Mouse (Mus musculus): ENCODE data around the gene Mtor. TPM values are rescaled to one million over a fixed set of nuclear protein-coding genes. Genes with fewer than 3 reads are reported as not detected.

Gene Mtor
- 10.7 and 13.2 TPM in 2 replicates for polyA plus RNA-seq (2012)

DNA sequence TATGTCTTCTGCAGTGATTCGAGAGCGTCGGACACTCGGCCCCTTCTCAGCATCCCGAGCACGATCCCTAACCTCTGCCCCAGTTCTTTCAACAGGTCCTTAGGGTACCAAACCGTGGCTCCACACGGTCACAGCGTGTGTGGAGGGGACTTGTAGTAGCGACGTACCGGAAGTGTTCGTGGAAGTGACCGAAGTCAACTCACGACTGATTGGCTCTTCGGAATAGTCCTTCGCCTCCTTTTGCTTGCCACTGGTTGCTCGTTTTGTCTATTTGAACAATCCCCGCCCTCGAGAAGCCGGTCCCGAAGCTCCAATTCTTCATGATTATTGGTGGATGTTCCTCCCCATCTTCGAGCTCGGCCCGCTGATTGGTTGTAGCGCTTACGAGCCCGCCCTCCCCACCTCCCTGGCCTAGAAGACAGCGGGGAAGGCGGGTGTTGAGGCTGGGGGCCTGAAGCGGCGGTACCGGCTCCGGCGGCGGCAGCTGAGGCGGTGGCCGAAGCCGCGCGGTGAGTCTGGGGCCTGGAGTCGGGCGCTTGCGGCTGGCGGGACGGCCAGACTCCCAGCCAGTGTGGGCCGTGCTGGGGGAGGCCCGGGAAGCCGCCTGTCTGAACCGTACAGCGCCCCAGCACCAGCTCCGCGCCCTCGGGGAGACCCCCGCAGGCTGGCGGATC lies at the start of gene Mtor:
TSS of gene Mtor (plus strand) at position 433 of the 674 bp plus-strand sequence.

DNA sequence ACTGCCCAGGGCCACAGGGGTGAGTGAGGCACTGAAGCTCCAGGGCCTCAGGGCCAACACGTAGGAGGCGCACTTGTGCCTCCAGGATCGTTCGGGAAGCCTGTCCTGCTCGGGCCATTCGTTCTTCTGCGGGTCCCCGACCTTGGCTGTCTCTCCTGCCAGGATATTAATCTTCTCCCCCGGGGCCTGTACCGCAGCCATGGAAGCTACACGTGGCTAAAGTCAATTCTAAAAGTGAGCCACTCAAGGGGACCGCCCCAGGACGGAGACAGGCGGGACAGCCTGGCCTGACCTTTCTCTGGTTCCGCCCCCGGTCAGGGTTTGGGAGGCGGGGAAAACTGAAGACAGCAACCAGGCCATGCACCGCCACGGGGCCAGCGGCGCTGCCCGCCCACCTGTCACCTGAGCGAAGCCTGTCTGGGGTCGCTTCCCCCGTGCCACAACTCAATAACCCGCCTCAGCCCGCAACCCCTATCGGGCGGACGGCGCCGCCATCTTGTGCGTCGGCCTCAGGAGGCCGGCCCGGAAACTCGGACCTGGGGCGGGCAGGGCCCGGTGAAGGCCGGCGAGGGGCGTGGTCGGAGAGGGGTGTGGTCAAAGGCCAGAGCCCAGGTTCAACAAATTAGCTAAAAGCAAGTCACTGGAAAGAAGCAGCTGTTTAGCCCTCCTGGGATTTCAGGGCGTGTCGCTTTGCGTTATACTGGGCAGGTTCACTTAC lies 4.0 kb upstream of the Mtor start, which contains the start of gene Ubiad1:
TSS of gene Ubiad1 (minus strand) at position 522 of the 718 bp plus-strand sequence.

GRCm38 (mm10) chr4:148500410-148500867 lies 52.0 kb downstream of the Mtor start, which contains the start of gene Angptl7:
TSS of gene Angptl7 (minus strand) at chr4:148500460.

GRCm38 (mm10) chr4:148558297-148559000 lies 110.0 kb downstream of the Mtor start, which contains the start of gene Exosc10:
TSS of gene Exosc10 (plus strand) at chr4:148558429.

DNA sequence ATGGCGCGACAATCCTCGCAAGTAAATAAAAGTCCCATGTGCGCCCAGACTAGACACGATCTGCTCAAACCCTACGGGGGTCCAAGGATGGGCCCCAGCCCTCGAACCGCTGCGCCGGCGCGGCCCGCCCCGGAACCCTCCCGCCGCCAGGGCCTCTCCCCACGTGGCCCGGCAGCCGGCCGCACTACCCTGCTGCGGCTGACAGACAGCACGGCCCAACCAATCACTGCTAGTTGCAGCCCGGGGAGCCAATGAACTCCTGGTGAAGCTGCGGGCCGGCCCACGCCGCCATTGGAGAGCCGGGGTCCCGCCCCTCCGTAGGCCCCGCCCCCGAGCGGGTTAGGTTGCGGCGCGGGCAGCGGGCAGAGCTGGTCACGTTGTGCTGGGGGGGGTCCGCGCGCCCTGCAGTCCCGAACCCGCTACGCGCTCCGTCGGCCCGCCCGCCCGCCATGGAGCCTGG lies 142.8 kb downstream of the Mtor start, which contains the start of gene Srm:
TSS of gene Srm (plus strand) at position 333 of the 460 bp plus-strand sequence.

DNA sequence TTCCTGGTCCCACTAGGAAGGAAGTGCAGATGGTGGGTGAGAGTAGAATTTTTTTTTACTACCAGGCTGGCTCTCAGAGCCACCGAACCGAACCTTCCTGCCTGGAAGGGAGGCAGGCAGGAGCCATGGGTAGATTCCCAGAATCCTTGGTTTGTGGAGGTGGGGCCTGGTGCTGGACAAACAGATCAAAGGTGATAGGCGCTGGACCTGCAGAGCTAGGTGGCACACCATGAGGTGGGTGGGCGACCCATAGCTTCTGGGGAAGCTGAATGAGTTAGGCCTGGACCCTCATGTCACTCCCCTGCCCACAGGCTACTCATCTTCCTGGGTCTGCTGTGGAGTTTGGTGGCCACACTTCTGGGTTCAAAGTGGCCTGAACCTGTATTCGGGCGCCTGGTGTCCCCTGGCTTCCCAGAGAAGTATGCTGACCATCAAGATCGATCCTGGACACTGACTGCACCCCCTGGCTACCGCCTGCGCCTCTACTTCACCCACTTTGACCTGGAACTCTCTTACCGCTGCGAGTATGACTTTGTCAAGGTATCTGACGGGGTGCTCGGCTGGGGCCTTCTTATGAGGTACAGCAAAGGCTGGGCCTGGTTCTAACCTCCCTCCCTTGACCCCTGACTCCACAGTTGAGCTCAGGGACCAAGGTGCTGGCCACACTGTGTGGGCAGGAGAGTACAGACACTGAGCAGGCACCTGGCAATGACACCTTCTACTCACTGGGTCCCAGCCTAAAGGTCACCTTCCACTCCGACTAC lies 154.1 kb downstream of the Mtor start, which contains the start of gene Masp2:
TSS of gene Masp2 (plus strand) at position 198 of the 764 bp plus-strand sequence.

Other genes starting within 250 kb of the Mtor start
- gene Disp3, start 160.6 kb upstream of the Mtor start, polyA plus RNA-seq (2012), result not detected in 2 replicates
- 3.4 and 4.4 TPM in 2 replicates for gene Ubiad1, start 3.8 kb upstream of the Mtor start, polyA plus RNA-seq (2012)
- not detected in 2 replicates for gene Angptl7, start 51.8 kb downstream of the Mtor start, polyA plus RNA-seq (2012)
- gene Exosc10, start 109.8 kb downstream of the Mtor start, polyA plus RNA-seq (2012), result 47.5 and 57.7 TPM in 2 replicates
- 342 and 344 TPM in 2 replicates for gene Srm, start 142.9 kb downstream of the Mtor start, polyA plus RNA-seq (2012)
- 0.04 and 0.07 TPM in 2 replicates for gene Masp2, start 153.9 kb downstream of the Mtor start, polyA plus RNA-seq (2012)
- gene Tardbp, start 178.4 kb downstream of the Mtor start, polyA plus RNA-seq (2012), result 29.0 and 37.6 TPM in 2 replicates
- gene Gm572, start 194.7 kb downstream of the Mtor start, polyA plus RNA-seq (2012), result 0.12 TPM in 1 of 2 replicates, not detected in the other